Mouse (Mus musculus) bone marrow macrophage, adult 2 months (primary cell): ENCODE data around the gene Hmgcl.

ENCODE experiments used
- CTCF ChIP-seq: IDR thresholded peaks from 2 replicates; pipeline ENCODE4 v1.5.1; 2012; ENCODE audit warnings: low read depth, mild to moderate bottlenecking, low read length, moderate library complexity
- POLR2A ChIP-seq: IDR thresholded peaks from 2 replicates; pipeline ENCODE4 v1.6.1; 2012; ENCODE audit warnings: mild to moderate bottlenecking, low read depth, low read length, borderline replicate concordance

DNA sequence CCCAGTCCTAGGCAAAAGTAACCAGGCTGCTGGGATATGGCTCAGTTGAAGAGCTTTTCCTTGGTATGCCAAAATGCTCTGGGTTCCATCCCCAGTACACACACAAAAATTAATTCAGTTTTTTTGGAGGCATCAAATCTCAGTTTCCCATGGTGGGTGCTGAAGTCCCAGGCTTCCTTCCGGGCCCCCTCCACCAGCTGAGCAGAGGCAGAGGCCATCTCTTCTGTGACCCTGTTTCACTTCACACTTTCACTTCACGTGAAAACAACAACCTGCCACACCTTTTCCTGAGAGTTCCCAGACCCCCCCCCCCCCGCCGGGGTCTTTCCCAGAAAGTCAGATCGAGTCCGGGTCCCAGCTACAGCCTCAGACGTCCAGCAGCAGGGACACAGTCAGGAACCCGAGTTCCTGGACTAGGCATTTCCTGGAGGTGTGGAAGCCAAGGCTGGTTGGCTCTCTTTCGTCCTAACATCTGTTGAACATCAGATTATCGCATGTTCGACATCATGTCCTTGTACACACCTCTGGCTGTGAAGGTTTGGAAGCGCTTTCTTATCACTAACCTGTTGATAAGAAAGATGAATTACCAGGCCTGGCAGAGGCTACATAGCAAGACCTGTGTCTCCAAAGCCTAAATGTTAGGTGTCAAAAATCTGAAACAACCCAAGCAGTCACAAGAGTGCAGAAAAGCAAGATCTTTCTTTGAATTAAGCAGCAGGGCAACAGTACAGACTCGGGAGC is 36.8 kb upstream of the Hmgcl start:
- TF ChIP-seq CTCF (no peak), POLR2A (no peak)
